In genomic region chr11:104144930-104145329, GRCm38 (mm10) we compare ENCODE assay signal across 27 mouse cellular contexts. TPM values are rescaled to one million over a fixed set of nuclear protein-coding genes. Genes with fewer than 3 reads are reported as not detected.
DNase-seq lines count a peak whose midpoint lies in the region; ATAC-seq and TF ChIP-seq lines count a peak whose summit lies in the region.
"Had no signal": no experiment of that assay in that cellular context is flagged by ENCODE, and none has a peak within 500 bp of the region (broad histone marks: within the 10 kb centered on the region; RNA-seq: fewer than 3 reads in every experiment).

No protein-coding gene starts in this region.

- TF ChIP-seq POLR2A in CH12.LX (IDR thresholded peaks at IDR 0.05; ENCODE audit: low read depth, low read length): no peak
- TF ChIP-seq POLR2A in MEL (IDR thresholded peaks at IDR 0.05; ENCODE audit: control insufficient read depth in 1 of 2, insufficient read depth in 1 of 2, low read depth in 1 of 2, low read length in 2 of 2, poor library complexity in 1 of 2): no peak

- in situ Hi-C loops in CH12.LX (cut with MboI; ENCODE audit: low pct_ligation_motif_present, low pct_unique_long_range_greater_than_20kb, low sequenced_read_pairs): no loop called here
- in situ Hi-C loops in ES-E14 (cut with MboI; ENCODE audit: low sequenced_read_pairs in 2 of 2, unreplicated experiment in 2 of 2): no loop called here

- TF ChIP-seq EP300 in CH12.LX (IDR thresholded peaks at IDR 0.05; ENCODE audit: low read length) (no peak), MEL (IDR thresholded peaks at IDR 0.05; ENCODE audit: low read depth in 1 of 2, low read length in 2 of 2) (no peak)

- H3K9me3 ChIP-seq in CH12.LX (replicated peaks; ENCODE audit: low read length) (peaks cover 6% of the 10 kb centered on the region), ES-E14 (ENCODE audit: control insufficient read depth, insufficient read depth, low read depth, low read length) (no peaks in the 10 kb centered on the region), MEL (replicated peaks; ENCODE audit: insufficient read depth, low read length) (no peaks in the 10 kb centered on the region)
- no peaks in the 10 kb centered on the region for H3K9me3 ChIP-seq in forebrain, embryonic 11.5 days (ENCODE audit: control insufficient read depth, low read length)
- H3K9me3 ChIP-seq: G1E had no signal

- no peak overlapping the region for H3K9ac ChIP-seq in CH12.LX (ENCODE audit: insufficient read depth, low read depth)
- no peak overlapping the region for H3K9ac ChIP-seq in ES-E14 (ENCODE audit: insufficient read depth, low read depth, low read length, poor library complexity, severe bottlenecking)
- H3K9ac ChIP-seq in MEL (ENCODE audit: control insufficient read depth, low read depth, low read length, poor library complexity, severe bottlenecking): no peak overlapping the region
- H3K9ac ChIP-seq in forebrain, embryonic 11.5 days (ENCODE audit: low read length): no peak overlapping the region

- H3K4me3 ChIP-seq in CH12.LX (replicated peaks in 1 of 3; ENCODE audit: low read depth in 2 of 3, low read length in 2 of 3, poor library complexity in 1 of 3) (no peak overlapping the region), ES-E14 (ENCODE audit: insufficient read depth in 1 of 2, low read depth in 1 of 2, low read length in 2 of 2, poor library complexity in 1 of 2, severe bottlenecking in 1 of 2) (no peak overlapping the region), MEL (ENCODE audit: control insufficient read depth in 1 of 2, insufficient read depth in 1 of 2, low read depth in 2 of 2, low read length in 2 of 2) (no peak overlapping the region)
- H3K4me3 ChIP-seq in forebrain, embryonic 11.5 days (ENCODE audit: low read depth, low read length): no peak overlapping the region

- H3K79me2 ChIP-seq in CH12.LX (replicated peaks; ENCODE audit: control insufficient read depth, extremely low read depth, insufficient read depth, poor library complexity, severe bottlenecking): no peaks in the 10 kb centered on the region
- no peaks in the 10 kb centered on the region for H3K79me2 ChIP-seq in MEL (ENCODE audit: control insufficient read depth, insufficient read depth, low read length, poor library complexity)

- no peak overlapping the region for H3K4me2 ChIP-seq in CH12.LX (ENCODE audit: insufficient read depth, low read depth, poor library complexity, severe bottlenecking)
- no peak overlapping the region for H3K4me2 ChIP-seq in forebrain, embryonic 11.5 days (ENCODE audit: low read depth, low read length, severe bottlenecking)

- H3K4me1 ChIP-seq in CH12.LX (ENCODE audit: control insufficient read depth in 1 of 2, insufficient read depth in 2 of 2) (no peaks in the 10 kb centered on the region), ES-E14 (ENCODE audit: control insufficient read depth in 2 of 2, insufficient read depth in 2 of 2, low read length in 2 of 2, poor library complexity in 1 of 2) (no peaks in the 10 kb centered on the region), MEL (ENCODE audit: control insufficient read depth in 1 of 2, insufficient read depth in 2 of 2, low read length in 2 of 2) (no peaks in the 10 kb centered on the region)
- H3K4me1 ChIP-seq in forebrain, embryonic 11.5 days (replicated peaks; ENCODE audit: control insufficient read depth, insufficient read depth, low read length): no peaks in the 10 kb centered on the region

- peaks cover 7% of the 10 kb centered on the region for H3K27me3 ChIP-seq in CH12.LX (replicated peaks)
- peaks cover 4 to 7% of the 10 kb centered on the region in 2 experiments for H3K27me3 ChIP-seq in MEL (ENCODE audit: control insufficient read depth in 1 of 2, insufficient read depth in 2 of 2, low read length in 2 of 2)
- H3K27me3 ChIP-seq in forebrain, embryonic 11.5 days (ENCODE audit: control insufficient read depth, insufficient read depth, low read length): no peaks in the 10 kb centered on the region

- TF ChIP-seq RAD21 in CH12.LX (IDR thresholded peaks at IDR 0.05; ENCODE audit: low read depth, low read length) (no peak), MEL (IDR thresholded peaks at IDR 0.05; ENCODE audit: low read depth, low read length) (no peak)

- ATAC-seq in forebrain, embryonic 11.5 days (replicated peaks; ENCODE audit: low FRiP score): no peak
- ATAC-seq: activated CD4-positive, CD25-positive, alpha-beta regulatory T cell, adult 4 months; CD4-positive, CD25-positive, alpha-beta regulatory T cell, adult 4 months; Patski had no signal

- H3K27ac ChIP-seq in CH12.LX (ENCODE audit: insufficient read depth, low read depth) (no peak overlapping the region), ES-E14 (ENCODE audit: insufficient read depth, low read depth, low read length, poor library complexity, severe bottlenecking) (no peak overlapping the region), MEL (ENCODE audit: control insufficient read depth, low read depth, low read length) (no peak overlapping the region)
- H3K27ac ChIP-seq in forebrain, embryonic 11.5 days (ENCODE audit: low read depth, low read length): no peak overlapping the region

- DNase-seq in CH12.LX (ENCODE audit: extremely low read depth): no peak
- DNase-seq in ES-E14 (ENCODE audit: low read depth, low spot score): no peak
- no peak for DNase-seq in MEL (ENCODE audit: low read depth, low spot score)
- no peak for DNase-seq in forebrain, embryonic 11.5 days (ENCODE audit: low spot score)
- DNase-seq in cerebellum, adult 18-20 months: no peak
- DNase-seq in urinary bladder, postnatal 4 days (ENCODE audit: low spot score in 2 of 2): no peak
- DNase-seq: adrenal gland, adult 2 months; adrenal gland, adult 8-10 months; adrenal gland, postnatal 10 days; adrenal gland, postnatal 14 days; adrenal gland, postnatal 25 days; adrenal gland, postnatal 36 days; B cell, adult 2 months; cerebellum, adult 11 months; cerebellum, adult 11-12 months; cerebellum, adult 2 months; cerebellum, adult 8-10 months; cerebellum, adult 9-10 months; cerebellum, adult 9-11 months had no signal

- dilution Hi-C loops in CH12.LX (cut with MboI; ENCODE audit: extremely low pct_ligation_motif_present, extremely low pct_unique_long_range_greater_than_20kb, low sequenced_read_pairs): no loop called here

- WGBS in forebrain, embryonic 11.5 days: 100% methylated on average over 1 of the region's 1 CpGs

- H3K36me3 ChIP-seq in CH12.LX (replicated peaks in 1 of 2; ENCODE audit: control insufficient read depth in 1 of 2, insufficient read depth in 1 of 2, low read length in 1 of 2) (no peaks in the 10 kb centered on the region), ES-E14 (ENCODE audit: control insufficient read depth, insufficient read depth, low read length, poor library complexity, severe bottlenecking) (no peaks in the 10 kb centered on the region), MEL (ENCODE audit: control insufficient read depth in 1 of 2, insufficient read depth in 2 of 2, low read length in 2 of 2) (no peaks in the 10 kb centered on the region)
- no peaks in the 10 kb centered on the region for H3K36me3 ChIP-seq in forebrain, embryonic 11.5 days (ENCODE audit: control insufficient read depth, insufficient read depth, low read length)
- H3K36me3 ChIP-seq: G1E had no signal

- no peak for TF ChIP-seq CTCF in CH12.LX (conservative IDR thresholded peaks at IDR 0.05 in 1 of 2, IDR thresholded peaks at IDR 0.05 in 1 of 2; ENCODE audit: low read depth in 2 of 2, low read length in 2 of 2)
- no peak for TF ChIP-seq CTCF in MEL (IDR thresholded peaks at IDR 0.05 in 2 of 3, conservative IDR thresholded peaks at IDR 0.05 in 1 of 3; ENCODE audit: control insufficient read depth in 1 of 3, insufficient read depth in 1 of 3, low read depth in 2 of 3, low read length in 3 of 3, poor library complexity in 1 of 3, severe bottlenecking in 1 of 3)

TF ChIP-seq in CH12.LX, 34 proteins besides CTCF, POLR2A, EP300 and RAD21:
- peak; percentile 89 for TF ChIP-seq MAFK (IDR thresholded peaks at IDR 0.05; ENCODE audit: insufficient replicate concordance, low read length)
- TF ChIP-seq BHLHE40 (IDR thresholded peaks at IDR 0.05; ENCODE audit: low read depth, low read length): no peak

TF ChIP-seq in ES-E14, 5 proteins besides CTCF, POLR2A, EP300 and RAD21:
- TF ChIP-seq MAFK (IDR thresholded peaks at IDR 0.05; ENCODE audit: insufficient read depth, low read depth, low read length) (peak; percentile 89), HCFC1 (IDR thresholded peaks at IDR 0.05; ENCODE audit: borderline replicate concordance, insufficient read depth, low read length) (no peak)

TF ChIP-seq in MEL, 35 proteins besides CTCF, POLR2A, EP300 and RAD21:
- TF ChIP-seq MAFK (IDR thresholded peaks at IDR 0.05; ENCODE audit: borderline replicate concordance, low read depth, low read length) (peak; percentile 57), JUND (IDR thresholded peaks at IDR 0.05; ENCODE audit: low read depth, low read length) (no peak)

RNA-seq across cellular contexts. Expression of gene Crhr1, which starts 12.3 kb away (rescaled TPM):
- total RNA-seq in CH12.LX (2012; rRNA removed) (not detected in 2 replicates), CH12.LX (2014; rRNA removed) (not detected in 2 replicates), ES-E14 (2012; rRNA removed) (0.09 and 0.11 TPM in 2 replicates), MEL (2012; rRNA removed) (not detected in 2 replicates)
- polyA plus RNA-seq in CH12.LX (2012; ENCODE audit: insufficient read length, low read depth) (not detected in 2 replicates), MEL (2012; ENCODE audit: insufficient read depth in 1 of 2, insufficient read length in 2 of 2, low read depth in 1 of 2, low replicate concordance in 2 of 2, missing spikeins in 1 of 2) (not detected)
- 0.24 TPM in 1 of 2 replicates, not detected in the other for polyA plus RNA-seq in forebrain, embryonic 11.5 days (2014; fragmentation: Nextera tagmentation; extraction: Ambion mirVana)
- total RNA-seq: adrenal gland, adult 2 months; adrenal gland, postnatal 10 days; adrenal gland, postnatal 14 days; G1E had no signal
- polyA plus RNA-seq: activated CD4-positive, CD25-positive, alpha-beta regulatory T cell, adult 4 months; C2C12; CD4-positive, CD25-positive, alpha-beta regulatory T cell, adult 4 months; G1E; Patski had no signal

RNA-seq across cellular contexts. Expression of gene Sppl2c, which starts 41.2 kb away (rescaled TPM):
- not detected in 2 replicates for total RNA-seq in CH12.LX (2012; rRNA removed)
- total RNA-seq in CH12.LX (2014; rRNA removed): not detected in 2 replicates
- polyA plus RNA-seq in CH12.LX (2012; ENCODE audit: insufficient read length, low read depth): not detected in 2 replicates
- total RNA-seq in ES-E14 (2012; rRNA removed): not detected in 2 replicates
- not detected in 2 replicates for total RNA-seq in MEL (2012; rRNA removed)
- not detected for polyA plus RNA-seq in MEL (2012; ENCODE audit: insufficient read depth in 1 of 2, insufficient read length in 2 of 2, low read depth in 1 of 2, low replicate concordance in 2 of 2, missing spikeins in 1 of 2)
- not detected in 2 replicates for polyA plus RNA-seq in forebrain, embryonic 11.5 days (2014; fragmentation: Nextera tagmentation; extraction: Ambion mirVana)
- total RNA-seq: adrenal gland, adult 18-20 months; adrenal gland, adult 2 months; adrenal gland, adult 8-10 months; adrenal gland, postnatal 10 days; adrenal gland, postnatal 14 days; adrenal gland, postnatal 25 days; adrenal gland, postnatal 36 days; adrenal gland, postnatal 4 days had no signal
- polyA plus RNA-seq: activated CD4-positive, CD25-positive, alpha-beta regulatory T cell, adult 4 months; adrenal gland, adult 2 months; brain, embryonic 14.5 days; C2C12; CD4-positive, CD25-positive, alpha-beta regulatory T cell, adult 4 months; cerebellum, adult 2 months; G1E; Patski had no signal

Comparison
In these comparisons a context has a peak if more than half of its experiments do, and no peak if none do; other contexts are left out.
1. Of the 35 proteins assayed by ChIP-seq in both MEL and CH12.LX: peak only in MEL: none; only in CH12.LX: none; in both: MAFK; in neither: 34.